Mouse (Mus musculus) midbrain, embryonic 15.5 days (tissue): ENCODE measurements around the gene Gm45799. TPM values are rescaled to one million over a fixed set of nuclear protein-coding genes. Genes with fewer than 3 reads are reported as not detected.
A peak's percentile ranks its signal among the peaks of the same experiment; 100 is the strongest.

Source experiments
- ATAC-seq: fragments of 200-750 bp; cut with Nextera tagmentation; replicated peaks from 2 replicates; pipeline ENCODE4 v1.8.0; 2017; ENCODE audit warnings: moderate TSS enrichment
- H3K27ac ChIP-seq: fragments of 300-500 bp; sonication (generic); 2 replicates; pipeline ENCODE4 v1.5.1; 2015; ENCODE audit warnings: mild to moderate bottlenecking, inconsistent platforms
- H3K27me3 ChIP-seq: fragments of 300-500 bp; sonication (generic); replicated peaks from 2 replicates; pipeline ENCODE4 v1.6.1; 2015; ENCODE audit warnings: inconsistent platforms
- H3K36me3 ChIP-seq: fragments of 300-500 bp; sonication (generic); replicated peaks from 2 replicates; pipeline ENCODE4 v1.6.1; 2015; ENCODE audit warnings: inconsistent platforms
- H3K4me1 ChIP-seq: fragments of 300-500 bp; sonication (generic); 2 replicates; pipeline ENCODE4 v1.6.1; 2015; ENCODE audit warnings: inconsistent platforms
- H3K4me2 ChIP-seq: fragments of 300-500 bp; sonication (generic); 2 replicates; pipeline ENCODE4 v1.6.1; 2015; ENCODE audit warnings: inconsistent platforms, mild to moderate bottlenecking, moderate library complexity
- H3K4me3 ChIP-seq: fragments of 300-500 bp; sonication (generic); 2 replicates; pipeline ENCODE4 v1.5.1; 2015; ENCODE audit warnings: mild to moderate bottlenecking, inconsistent platforms
- H3K9ac ChIP-seq: fragments of 300-500 bp; sonication (generic); 2 replicates; pipeline ENCODE4 v1.6.1; 2015; ENCODE audit warnings: mild to moderate bottlenecking, inconsistent platforms
- H3K9me3 ChIP-seq: fragments of 300-500 bp; sonication (generic); 2 replicates; pipeline ENCODE4 v1.6.1; 2016; ENCODE audit warnings: inconsistent platforms
- WGBS: fragments of 180-500 bp; shearing (Covaris S2); methylation state at CpG from one replicate; pipeline ENCODE4 v1.1.7; 2015; ENCODE audit warnings: mixed read lengths; 5-methylcytosine and 5-hydroxymethylcytosine counted together
- polyA plus RNA-seq: library from polyadenylated mRNA; unstranded; fragments of >200 nt; fragmentation: Nextera tagmentation; extraction: Ambion mirVana; gene quantifications from 2 replicates; pipeline ENCODE4 v1.2.1, GENCODE M21; 2015

Gm45799 gene
- polyA plus RNA-seq: 12.8 and 18.7 TPM in 2 replicates

DNA sequence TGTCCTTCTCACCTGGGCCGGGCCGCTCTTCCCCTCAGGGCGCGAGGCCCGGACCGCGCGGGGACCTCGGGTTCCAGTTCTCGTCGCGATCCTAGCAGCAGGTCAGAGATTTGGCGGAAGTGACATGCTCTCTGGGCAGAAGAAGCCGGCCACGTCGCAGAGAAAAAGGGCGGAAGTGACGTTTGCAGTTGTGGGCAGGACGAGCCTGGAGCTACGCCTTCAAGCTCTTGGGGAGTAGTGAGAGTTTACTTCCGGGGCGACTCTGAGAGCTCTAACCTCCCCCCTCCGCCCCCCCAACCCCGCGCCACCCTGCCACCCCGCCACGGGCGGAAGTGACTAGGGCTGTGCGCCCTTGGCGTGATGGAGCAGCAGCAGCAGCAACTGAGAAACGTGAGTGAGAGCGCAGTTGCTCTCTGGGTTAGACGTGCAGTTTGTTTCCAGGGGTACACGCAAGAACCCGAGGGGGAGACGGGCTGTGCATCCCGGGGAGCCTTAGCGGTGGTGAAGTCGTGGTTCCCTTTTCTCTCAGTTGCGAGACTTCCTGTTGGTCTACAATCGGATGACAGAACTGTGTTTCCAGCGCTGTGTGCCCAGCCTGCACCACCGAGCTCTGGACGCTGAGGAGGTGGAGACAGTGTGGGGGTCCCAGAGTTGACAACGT, at the start of gene Gm45799, which contains the start of gene Arfip2:
TSS of gene Gm45799 (plus strand) at position 320 of the 661 bp plus-strand sequence.
TSS of gene Arfip2 (minus strand) at position 184 of the 661 bp plus-strand sequence.
- Histone ChIP-seq H3K4me3 (peak within 1 kb of the TSS; percentile 78), H3K27me3 (no peaks in the 10 kb centered on the region), H3K9me3 (no peaks in the 10 kb centered on the region), H3K36me3 (peaks cover 11% of the 10 kb centered on the region; the same call in 1 of the 2 replicates), H3K4me2 (peak within 1 kb of the TSS; percentile 99), H3K4me1 (peaks cover 25% of the 10 kb centered on the region), H3K9ac (peak within 1 kb of the TSS; percentile 74), H3K27ac (peak within 1 kb of the TSS; percentile 88)
- WGBS: under 1% methylated on average over 45 of the region's 45 CpGs
- peak; percentile 96 for ATAC-seq

- H3K9ac ChIP-seq: no peak overlapping the region
- 34% methylated on average over 9 of the region's 9 CpGs for WGBS
- no peaks in the 10 kb centered on the region for H3K36me3 ChIP-seq
- H3K27me3 ChIP-seq: no peaks in the 10 kb centered on the region
- no peaks in the 10 kb centered on the region for H3K4me1 ChIP-seq
- H3K27ac ChIP-seq: no peak overlapping the region
- 0 out of 2 replicates have a peak, but pooled peaks have one; percentile 58 for ATAC-seq
- H3K9me3 ChIP-seq: 0 out of 2 replicates have a peak, but pooled peaks cover 3% of the 10 kb centered on the region
- no peak overlapping the region for H3K4me3 ChIP-seq
- no peak overlapping the region for H3K4me2 ChIP-seq
These were observed 37.3 kb upstream of the Gm45799 start for GRCm38 (mm10) chr7:105602860-105603623.

- H3K27me3 ChIP-seq: no peaks in the 10 kb centered on the region
- no peak for ATAC-seq
- no peak overlapping the region for H3K4me2 ChIP-seq
- 0 out of 2 replicates have a peak, but pooled peaks cover 3% of the 10 kb centered on the region for H3K9me3 ChIP-seq
- H3K36me3 ChIP-seq: peaks cover 36% of the 10 kb centered on the region
- no peak overlapping the region for H3K9ac ChIP-seq
- H3K4me1 ChIP-seq: no peaks in the 10 kb centered on the region
- no peak overlapping the region for H3K4me3 ChIP-seq
- WGBS: 92% methylated on average over 3 of the region's 3 CpGs
- H3K27ac ChIP-seq: no peak overlapping the region
These were observed 31.9 kb upstream of the Gm45799 start for GRCm38 (mm10) chr7:105608467-105608866.

DNA sequence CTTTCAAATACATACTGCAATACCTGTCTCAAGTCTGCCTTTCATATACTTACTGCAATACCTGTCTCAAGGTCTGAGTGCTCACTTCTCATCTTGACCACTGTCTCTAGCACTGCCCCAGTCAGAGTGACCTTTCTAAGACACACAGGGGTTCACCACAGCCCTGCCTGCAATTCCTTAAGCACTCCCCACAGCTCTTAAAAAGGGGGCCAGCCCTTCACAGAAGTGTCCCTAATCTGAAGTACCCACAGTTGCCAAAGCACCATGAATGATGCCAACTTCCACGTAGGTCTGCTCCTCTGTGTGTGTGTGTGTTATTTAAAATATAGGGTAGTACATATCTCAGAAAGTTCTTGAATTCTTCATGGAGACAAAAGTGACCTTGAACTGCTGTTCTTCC, 28.6 kb upstream of the Gm45799 start:
- 94% methylated on average over 1 of the region's 1 CpGs for WGBS
- Histone ChIP-seq H3K27me3 (no peaks in the 10 kb centered on the region), H3K27ac (no peak overlapping the region), H3K4me1 (no peaks in the 10 kb centered on the region), H3K36me3 (peaks cover 56% of the 10 kb centered on the region), H3K9ac (no peak overlapping the region), H3K4me2 (no peak overlapping the region), H3K4me3 (no peak overlapping the region), H3K9me3 (no peaks in the 10 kb centered on the region)
- ATAC-seq: no peak

- Histone ChIP-seq H3K9ac (no peak overlapping the region), H3K36me3 (peaks cover 81% of the 10 kb centered on the region), H3K4me3 (no peak overlapping the region), H3K4me1 (no peaks in the 10 kb centered on the region), H3K9me3 (no peaks in the 10 kb centered on the region), H3K4me2 (no peak overlapping the region), H3K27me3 (no peaks in the 10 kb centered on the region), H3K27ac (no peak overlapping the region)
- ATAC-seq: no peak
- 97% methylated on average over 1 of the region's 1 CpGs for WGBS
These were observed 26.0 kb upstream of the Gm45799 start for GRCm38 (mm10) chr7:105614400-105614799.

DNA sequence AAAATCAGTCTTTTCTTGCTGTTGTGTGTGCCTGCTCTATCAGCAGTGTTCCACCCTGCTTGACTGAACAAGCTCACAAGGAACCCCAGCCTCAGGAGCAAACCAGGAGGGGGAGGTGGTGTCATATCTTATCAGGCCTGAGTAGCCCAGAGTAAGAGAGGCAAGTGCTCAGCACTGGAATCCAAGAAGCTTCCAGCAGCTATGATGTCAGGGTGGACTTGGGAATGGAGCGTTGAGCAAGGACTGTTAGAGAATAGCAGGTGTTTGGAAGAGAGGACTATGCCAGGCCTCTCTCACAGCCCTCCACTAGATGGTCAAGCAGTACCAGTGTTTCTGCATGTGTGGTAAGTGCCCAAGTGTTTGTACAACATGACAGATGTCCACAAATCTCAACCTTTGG, 24.6 kb upstream of the Gm45799 start:
- Histone ChIP-seq H3K9ac (no peak overlapping the region), H3K4me1 (no peaks in the 10 kb centered on the region), H3K4me3 (no peak overlapping the region), H3K27ac (no peak overlapping the region), H3K9me3 (no peaks in the 10 kb centered on the region), H3K4me2 (no peak overlapping the region), H3K36me3 (peaks cover 75% of the 10 kb centered on the region), H3K27me3 (no peaks in the 10 kb centered on the region)
- 100% methylated on average over 1 of the region's 1 CpGs for WGBS
- no peak for ATAC-seq

DNA sequence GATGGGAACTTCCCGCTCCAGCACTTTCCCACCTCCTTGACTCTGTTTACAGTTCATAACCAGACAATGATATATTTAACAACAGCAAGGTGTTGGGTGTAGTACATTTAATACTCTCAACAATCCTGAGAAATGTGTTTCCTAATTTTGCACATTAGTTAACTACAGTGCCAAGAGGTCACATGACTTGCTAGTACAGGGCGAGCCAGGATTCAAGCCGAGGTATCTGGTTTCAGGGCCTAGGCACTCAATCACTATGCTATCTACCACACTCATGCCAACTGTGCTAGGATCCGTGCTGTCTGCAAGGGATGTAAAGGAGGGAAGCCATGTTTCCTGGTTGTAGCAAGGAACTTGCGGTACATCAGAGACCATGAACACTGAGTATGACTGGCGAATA, 23.8 kb upstream of the Gm45799 start:
- WGBS: 94% methylated on average over 6 of the region's 6 CpGs
- Histone ChIP-seq H3K36me3 (peaks cover 71% of the 10 kb centered on the region), H3K9me3 (no peaks in the 10 kb centered on the region), H3K9ac (no peak overlapping the region), H3K4me2 (no peak overlapping the region), H3K27ac (no peak overlapping the region), H3K27me3 (no peaks in the 10 kb centered on the region), H3K4me3 (no peak overlapping the region), H3K4me1 (no peaks in the 10 kb centered on the region)
- no peak for ATAC-seq

- WGBS: 97% methylated on average over 22 of the region's 22 CpGs
- Histone ChIP-seq H3K27me3 (no peaks in the 10 kb centered on the region), H3K9ac (no peak overlapping the region), H3K27ac (no peak overlapping the region), H3K4me3 (no peak overlapping the region), H3K4me2 (no peak overlapping the region), H3K36me3 (peaks cover 65% of the 10 kb centered on the region), H3K4me1 (no peaks in the 10 kb centered on the region), H3K9me3 (no peaks in the 10 kb centered on the region)
- no peak for ATAC-seq
These were observed 22.5 kb upstream of the Gm45799 start for GRCm38 (mm10) chr7:105617810-105618209.

DNA sequence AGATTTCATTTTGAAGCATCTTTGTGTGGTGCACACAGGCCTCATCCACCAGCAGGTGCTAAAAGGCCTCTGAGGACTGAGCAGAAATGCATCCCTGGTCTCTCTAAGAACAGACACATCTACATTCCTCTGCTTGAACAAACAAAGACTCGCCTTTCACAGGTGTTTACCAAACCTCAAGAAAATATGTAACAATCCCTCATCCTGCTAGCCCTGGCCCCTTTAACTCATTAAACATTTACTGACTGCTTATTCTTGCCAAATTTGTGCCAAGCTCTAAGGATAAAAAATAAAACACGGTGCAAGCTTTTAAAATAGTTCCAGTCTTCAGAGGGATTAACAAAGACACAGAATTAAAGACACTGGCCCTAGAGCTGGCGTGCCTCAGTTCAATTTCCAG, 20.7 kb upstream of the Gm45799 start:
- Histone ChIP-seq H3K27ac (no peak overlapping the region), H3K27me3 (no peaks in the 10 kb centered on the region), H3K9ac (no peak overlapping the region), H3K36me3 (peaks cover 63% of the 10 kb centered on the region), H3K4me1 (no peaks in the 10 kb centered on the region), H3K4me2 (no peak overlapping the region), H3K4me3 (no peak overlapping the region), H3K9me3 (no peaks in the 10 kb centered on the region)
- ATAC-seq: no peak
- 66% methylated on average over 3 of the region's 3 CpGs for WGBS

GRCm38 (mm10) chr7:105621053-105621452, 19.3 kb upstream of the Gm45799 start:
- H3K27ac ChIP-seq: no peak overlapping the region
- H3K4me1 ChIP-seq: no peaks in the 10 kb centered on the region
- H3K9ac ChIP-seq: no peak overlapping the region
- H3K4me2 ChIP-seq: no peak overlapping the region
- H3K27me3 ChIP-seq: no peaks in the 10 kb centered on the region
- H3K36me3 ChIP-seq: peaks cover 51% of the 10 kb centered on the region
- no peaks in the 10 kb centered on the region for H3K9me3 ChIP-seq
- no peak overlapping the region for H3K4me3 ChIP-seq
- ATAC-seq: no peak
- 82% methylated on average over 4 of the region's 4 CpGs for WGBS

DNA sequence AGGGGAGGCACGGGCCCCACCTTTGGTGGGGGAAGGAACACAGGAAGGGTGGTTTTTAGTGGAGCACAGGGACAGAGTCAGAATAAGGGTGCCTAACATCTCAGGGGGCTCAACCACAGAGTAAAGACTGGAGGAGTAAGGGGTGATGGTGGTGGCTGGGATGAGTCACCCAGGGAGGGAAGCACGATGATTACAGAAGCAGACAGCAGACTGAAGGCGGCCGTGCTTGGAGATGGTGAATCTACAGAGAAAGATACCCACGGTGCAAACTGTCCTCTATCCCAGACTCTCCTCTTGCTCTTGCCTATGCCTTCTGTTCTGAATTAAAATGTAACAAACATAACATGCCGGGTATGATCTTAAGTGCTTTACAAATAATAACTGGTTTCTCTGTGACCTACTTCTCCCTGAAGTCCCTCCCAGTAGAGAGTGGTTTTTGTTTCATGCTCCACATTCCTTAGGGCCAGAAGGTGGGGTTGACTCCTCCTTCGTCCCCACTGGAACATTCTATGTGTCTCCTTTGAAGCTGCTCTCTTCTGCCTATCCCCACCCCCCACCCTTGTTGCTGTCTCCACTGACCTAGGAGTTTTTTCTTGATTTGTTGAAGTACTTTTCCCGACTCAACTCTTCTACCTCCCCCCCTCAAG, 18.6 kb upstream of the Gm45799 start:
- no peak overlapping the region for H3K27ac ChIP-seq
- no peak overlapping the region for H3K4me2 ChIP-seq
- no peak for ATAC-seq
- peaks cover 49% of the 10 kb centered on the region for H3K36me3 ChIP-seq
- no peaks in the 10 kb centered on the region for H3K4me1 ChIP-seq
- WGBS: 82% methylated on average over 8 of the region's 8 CpGs
- no peak overlapping the region for H3K4me3 ChIP-seq
- no peak overlapping the region for H3K9ac ChIP-seq
- H3K27me3 ChIP-seq: no peaks in the 10 kb centered on the region
- H3K9me3 ChIP-seq: no peaks in the 10 kb centered on the region

DNA sequence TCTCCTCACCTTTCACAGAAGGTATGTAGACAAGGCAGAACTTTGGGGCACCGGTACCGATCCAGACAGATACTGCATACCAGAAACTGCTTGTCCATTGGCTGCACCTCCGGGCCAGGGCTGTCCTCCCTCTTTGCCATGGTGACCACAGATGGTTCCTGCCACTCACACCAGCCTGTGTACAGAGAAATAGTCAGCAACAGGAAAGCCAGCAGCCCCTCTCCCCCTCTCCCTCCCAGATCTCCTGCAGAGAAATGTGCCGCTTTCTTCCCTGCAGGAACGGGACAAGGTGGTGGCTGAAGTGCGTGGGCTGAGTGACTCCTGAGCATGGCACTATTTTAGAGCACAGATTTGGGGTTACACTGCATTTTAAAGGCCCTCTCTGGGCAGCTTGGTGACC, 15.0 kb upstream of the Gm45799 start:
- WGBS: 75% methylated on average over 6 of the region's 6 CpGs

More for the DNA sequence above, 15.0 kb upstream of the Gm45799 start:
- Histone ChIP-seq H3K36me3 (peaks cover 21% of the 10 kb centered on the region), H3K4me3 (no peak overlapping the region), H3K9me3 (no peaks in the 10 kb centered on the region), H3K4me1 (peaks cover 17% of the 10 kb centered on the region), H3K27ac (no peak overlapping the region), H3K9ac (no peak overlapping the region), H3K27me3 (no peaks in the 10 kb centered on the region), H3K4me2 (no peak overlapping the region)
- no peak for ATAC-seq
